Mouse (Mus musculus): ENCODE measurements around the gene Ggps1. TPM values are rescaled to one million over a fixed set of nuclear protein-coding genes. Genes with fewer than 3 reads are reported as not detected.
"Not testable (repeated sequence)": the region's sequence is repeated elsewhere in the genome, so short reads cannot be mapped to it uniquely, and the experiment has no call there.

The Ggps1 gene
- polyA plus RNA-seq, 1 experiment from 2014 or later = 81.1 TPM

DNA sequence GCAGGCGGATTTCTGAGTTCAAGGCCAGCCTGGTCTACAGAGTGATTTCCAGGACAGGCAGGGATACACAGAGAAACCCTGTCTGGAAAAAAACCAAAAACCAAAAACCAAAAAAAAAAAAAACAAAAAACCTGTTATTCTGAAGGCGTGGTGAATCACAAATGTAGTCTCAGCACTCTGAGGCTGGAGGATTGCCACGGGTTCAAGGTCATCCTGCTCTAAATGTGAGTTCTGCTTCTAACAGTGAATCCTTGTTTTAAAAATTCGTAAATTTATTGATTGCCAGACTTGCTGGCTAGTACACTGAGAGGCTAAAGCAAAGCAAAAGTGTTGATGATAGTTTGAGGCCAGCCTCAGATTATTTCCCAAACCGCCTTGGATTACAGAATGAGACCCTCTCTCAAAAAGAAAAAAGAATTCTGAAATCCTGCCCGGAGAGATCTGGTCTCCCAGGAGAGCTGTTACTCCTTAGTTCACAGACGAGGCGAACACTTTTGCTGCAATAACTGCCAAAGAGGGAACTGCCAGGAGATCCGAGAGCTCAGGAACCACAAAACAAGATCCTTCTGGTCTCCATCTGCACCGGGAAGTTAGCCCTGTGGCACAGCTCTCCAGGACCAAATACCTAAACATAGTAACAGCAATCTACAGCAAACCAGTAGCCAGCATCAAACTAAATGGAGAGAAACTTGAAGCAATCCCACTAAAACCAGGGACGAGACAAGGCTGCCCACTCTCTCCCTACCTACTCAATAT, 27.2 kb downstream of the Ggps1 start:
- no peak overlapping the region for H3K4me2 ChIP-seq
- no peak for ATAC-seq (ENCODE audit: low FRiP score)
- no peak overlapping the region for H3K27ac ChIP-seq (replicated peaks)
- no peak overlapping the region for H3K4me3 ChIP-seq (replicated peaks)
- no peak overlapping the region for H3K9ac ChIP-seq (replicated peaks)
- no peaks in the 10 kb centered on the region for H3K9me3 ChIP-seq (replicated peaks)
- H3K27me3 ChIP-seq (replicated peaks) = no peaks in the 10 kb centered on the region
- no peaks in the 10 kb centered on the region for H3K36me3 ChIP-seq
- peaks cover 22% of the 10 kb centered on the region for H3K4me1 ChIP-seq
- 88% methylated on average over 11 of the region's 11 CpGs for WGBS

GRCm38 (mm10) chr13:14035352-14035751, 27.9 kb downstream of the Ggps1 start:
- H3K27me3 ChIP-seq (replicated peaks); H3K4me2 ChIP-seq; H3K9me3 ChIP-seq (replicated peaks); ATAC-seq (ENCODE audit: low FRiP score); H3K36me3 ChIP-seq; H3K4me3 ChIP-seq (replicated peaks); H3K9ac ChIP-seq (replicated peaks); H3K27ac ChIP-seq (replicated peaks): not testable (repeated sequence)
- WGBS = 90% methylated on average over 3 of the region's 3 CpGs
- peaks cover 18% of the 10 kb centered on the region for H3K4me1 ChIP-seq

DNA sequence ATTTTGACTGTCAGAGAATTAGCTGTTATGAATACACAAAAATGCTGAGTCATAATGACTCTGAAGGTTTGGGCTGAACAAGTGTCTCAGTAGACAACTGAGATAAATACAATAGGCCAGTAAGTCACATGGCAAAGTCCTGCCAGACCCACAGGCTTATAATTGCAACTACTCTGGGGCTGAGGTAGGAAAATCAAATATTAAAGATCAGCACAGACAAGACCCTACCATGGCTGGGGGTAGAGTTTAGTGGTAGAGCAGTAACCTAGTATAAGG, 29.3 kb downstream of the Ggps1 start:
- no peak overlapping the region for H3K9ac ChIP-seq (replicated peaks)
- H3K9me3 ChIP-seq (replicated peaks) = no peaks in the 10 kb centered on the region
- ATAC-seq (ENCODE audit: low FRiP score) = no peak
- no peak overlapping the region for H3K27ac ChIP-seq (replicated peaks)
- no peak overlapping the region for H3K4me3 ChIP-seq (replicated peaks)
- H3K27me3 ChIP-seq (replicated peaks) = no peaks in the 10 kb centered on the region
- peaks cover 2% of the 10 kb centered on the region for H3K36me3 ChIP-seq
- peaks cover 14% of the 10 kb centered on the region for H3K4me1 ChIP-seq
- H3K4me2 ChIP-seq = no peak overlapping the region

GRCm38 (mm10) chr13:14033309-14034072, 29.8 kb downstream of the Ggps1 start:
- peaks cover 6% of the 10 kb centered on the region for H3K36me3 ChIP-seq
- ATAC-seq (ENCODE audit: low FRiP score) = no peak
- H3K4me3 ChIP-seq (replicated peaks) = no peak overlapping the region
- 94% methylated on average over 5 of the region's 5 CpGs for WGBS
- H3K4me2 ChIP-seq = no peak overlapping the region
- H3K27ac ChIP-seq (replicated peaks) = no peak overlapping the region
- no peaks in the 10 kb centered on the region for H3K27me3 ChIP-seq (replicated peaks)
- peaks cover 11% of the 10 kb centered on the region for H3K4me1 ChIP-seq
- H3K9ac ChIP-seq (replicated peaks) = no peak overlapping the region
- no peaks in the 10 kb centered on the region for H3K9me3 ChIP-seq (replicated peaks)

DNA sequence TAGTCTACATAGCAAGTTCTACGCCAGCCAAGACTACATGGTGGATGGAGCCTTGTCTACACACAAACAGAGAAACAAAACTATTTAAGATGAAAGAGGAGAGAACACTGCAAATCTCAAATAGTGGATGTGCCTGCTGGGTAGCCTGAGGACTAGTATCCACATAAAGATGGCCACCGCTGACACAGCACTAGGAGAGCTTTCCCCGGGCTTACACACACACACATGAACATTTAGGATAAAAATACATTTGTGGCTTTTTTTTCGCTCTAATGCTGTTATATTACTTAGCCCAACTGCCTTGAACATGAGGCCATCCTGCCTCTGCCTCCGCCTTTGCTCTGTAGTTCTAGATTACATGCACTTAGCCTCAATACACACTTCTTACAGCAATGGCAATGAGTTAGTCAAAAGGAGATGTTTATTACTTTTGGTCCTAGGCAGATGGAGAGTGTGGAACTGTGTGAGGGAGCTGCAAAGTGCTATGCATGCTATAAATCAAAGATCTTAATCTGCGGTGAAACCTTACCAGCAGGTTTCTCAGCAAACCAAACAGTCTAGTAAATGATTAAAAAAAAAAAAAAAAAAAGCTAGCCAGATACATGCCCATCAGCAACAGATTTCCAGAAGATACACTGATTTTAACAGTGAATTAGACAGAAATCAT, 37.0 kb downstream of the Ggps1 start:
- Histone ChIP-seq H3K27ac (replicated peaks) (no peak overlapping the region), H3K4me3 (replicated peaks) (no peak overlapping the region), H3K9me3 (replicated peaks) (no peaks in the 10 kb centered on the region), H3K27me3 (replicated peaks) (no peaks in the 10 kb centered on the region), H3K9ac (replicated peaks) (no peak overlapping the region), H3K4me1 (no peaks in the 10 kb centered on the region), H3K4me2 (no peak overlapping the region), H3K36me3 (peaks cover 28% of the 10 kb centered on the region)
- no peak for ATAC-seq (ENCODE audit: low FRiP score)
- 96% methylated on average over 6 of the region's 6 CpGs for WGBS

DNA sequence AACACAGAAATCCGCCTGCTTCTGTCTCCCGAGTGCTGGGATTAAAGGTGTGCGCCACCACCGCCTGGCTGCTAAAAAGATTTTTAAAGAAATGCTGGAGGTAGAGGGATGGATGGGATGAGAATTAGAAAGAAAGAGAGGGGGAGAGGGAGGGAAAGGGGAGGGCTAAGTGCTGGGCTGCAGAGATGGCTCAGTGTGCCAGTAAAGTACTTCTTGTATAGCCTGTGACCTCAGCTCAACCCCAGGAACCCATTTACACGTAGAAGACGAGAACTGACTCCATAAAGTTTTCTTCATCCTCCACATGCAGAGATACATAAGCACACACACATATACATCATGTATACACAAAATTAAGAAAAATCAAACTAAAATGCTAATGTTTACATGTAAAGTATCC, 37.7 kb downstream of the Ggps1 start:
- no peak for ATAC-seq (ENCODE audit: low FRiP score)
- Histone ChIP-seq H3K4me1 (no peaks in the 10 kb centered on the region), H3K9me3 (replicated peaks) (no peaks in the 10 kb centered on the region), H3K4me3 (replicated peaks) (no peak overlapping the region), H3K9ac (replicated peaks) (no peak overlapping the region), H3K27ac (replicated peaks) (no peak overlapping the region), H3K36me3 (peaks cover 28% of the 10 kb centered on the region), H3K4me2 (no peak overlapping the region), H3K27me3 (replicated peaks) (no peaks in the 10 kb centered on the region)
- WGBS = 89% methylated on average over 6 of the region's 6 CpGs

DNA sequence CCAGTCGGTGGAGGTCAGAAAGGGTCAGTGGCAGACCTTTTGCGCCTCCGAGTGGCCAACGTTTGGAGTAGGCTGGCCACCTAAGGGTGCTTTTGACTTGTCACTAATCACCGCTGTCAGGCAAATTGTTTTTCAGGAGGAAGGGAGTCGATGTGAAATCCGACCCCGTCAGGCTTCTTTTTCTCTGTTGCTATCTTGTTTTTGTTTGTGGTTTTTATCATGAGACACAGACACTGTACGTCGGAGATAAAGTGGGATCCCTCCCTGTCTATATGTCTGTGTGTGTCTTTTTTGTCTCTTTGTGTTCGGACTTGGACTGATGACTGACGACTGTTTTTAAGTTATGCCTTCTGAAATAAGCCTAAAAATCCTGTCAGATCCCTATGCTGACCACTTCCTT, 41.9 kb downstream of the Ggps1 start:
- H3K27me3 ChIP-seq (replicated peaks); H3K27ac ChIP-seq (replicated peaks); H3K9me3 ChIP-seq (replicated peaks); H3K4me2 ChIP-seq; H3K4me1 ChIP-seq; H3K4me3 ChIP-seq (replicated peaks); ATAC-seq (ENCODE audit: low FRiP score); H3K9ac ChIP-seq (replicated peaks): not testable (repeated sequence)
- H3K36me3 ChIP-seq = peaks cover 33% of the 10 kb centered on the region
- 86% methylated on average over 11 of the region's 12 CpGs for WGBS

DNA sequence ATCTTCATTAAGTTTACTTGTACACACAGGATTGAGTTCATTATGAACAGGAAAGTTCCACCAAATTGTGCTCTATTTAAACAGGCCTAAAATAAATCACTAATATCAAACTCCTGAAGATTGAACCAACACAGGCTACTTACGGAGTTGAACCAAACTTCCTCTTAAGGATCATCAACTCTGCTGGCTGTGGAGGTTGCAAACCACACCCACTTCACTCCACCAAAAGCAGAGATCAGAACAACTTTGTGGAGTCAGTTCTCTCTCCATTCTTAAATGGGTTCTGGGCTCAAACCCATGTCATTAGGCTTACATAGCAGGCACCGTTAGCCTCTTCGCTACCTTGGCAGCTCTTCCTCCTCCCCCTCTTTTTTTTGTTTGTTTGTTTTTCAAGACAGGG, 44.4 kb downstream of the Ggps1 start:
- Histone ChIP-seq H3K27ac (replicated peaks) (no peak overlapping the region), H3K36me3 (peaks cover 39% of the 10 kb centered on the region), H3K27me3 (replicated peaks) (no peaks in the 10 kb centered on the region), H3K9me3 (replicated peaks) (no peaks in the 10 kb centered on the region), H3K4me1 (no peaks in the 10 kb centered on the region), H3K4me3 (replicated peaks) (no peak overlapping the region), H3K4me2 (no peak overlapping the region), H3K9ac (replicated peaks) (no peak overlapping the region)
- no peak for ATAC-seq (ENCODE audit: low FRiP score)
- 91% methylated on average over 3 of the region's 3 CpGs for WGBS

GRCm38 (mm10) chr13:14018283-14018682, 45.0 kb downstream of the Ggps1 start:
- ATAC-seq (ENCODE audit: low FRiP score) = no peak
- Histone ChIP-seq H3K27ac (replicated peaks) (no peak overlapping the region), H3K4me1 (no peaks in the 10 kb centered on the region), H3K4me3 (replicated peaks) (no peak overlapping the region), H3K9ac (replicated peaks) (no peak overlapping the region), H3K36me3 (peaks cover 44% of the 10 kb centered on the region), H3K4me2 (no peak overlapping the region), H3K9me3 (replicated peaks) (no peaks in the 10 kb centered on the region), H3K27me3 (replicated peaks) (no peaks in the 10 kb centered on the region)

GRCm38 (mm10) chr13:14015609-14016008, 47.7 kb downstream of the Ggps1 start:
- no peaks in the 10 kb centered on the region for H3K27me3 ChIP-seq (replicated peaks)
- no peak overlapping the region for H3K4me2 ChIP-seq
- no peak overlapping the region for H3K27ac ChIP-seq (replicated peaks)
- no peak for ATAC-seq (ENCODE audit: low FRiP score)
- H3K4me3 ChIP-seq (replicated peaks) = no peak overlapping the region
- no peaks in the 10 kb centered on the region for H3K9me3 ChIP-seq (replicated peaks)
- no peak overlapping the region for H3K9ac ChIP-seq (replicated peaks)
- 95% methylated on average over 6 of the region's 6 CpGs for WGBS
- H3K4me1 ChIP-seq = no peaks in the 10 kb centered on the region
- H3K36me3 ChIP-seq = peaks cover 57% of the 10 kb centered on the region

- H3K36me3 ChIP-seq = peaks cover 60% of the 10 kb centered on the region
- no peaks in the 10 kb centered on the region for H3K4me1 ChIP-seq
- H3K9me3 ChIP-seq (replicated peaks) = no peaks in the 10 kb centered on the region
- H3K27ac ChIP-seq (replicated peaks) = no peak overlapping the region
- no peak overlapping the region for H3K9ac ChIP-seq (replicated peaks)
- 94% methylated on average over 4 of the region's 4 CpGs for WGBS
- H3K4me2 ChIP-seq = no peak overlapping the region
- ATAC-seq (ENCODE audit: low FRiP score) = no peak
- no peaks in the 10 kb centered on the region for H3K27me3 ChIP-seq (replicated peaks)
- no peak overlapping the region for H3K4me3 ChIP-seq (replicated peaks)
Observed at GRCm38 (mm10) chr13:14014540-14014939, 48.7 kb downstream of the Ggps1 start.

DNA sequence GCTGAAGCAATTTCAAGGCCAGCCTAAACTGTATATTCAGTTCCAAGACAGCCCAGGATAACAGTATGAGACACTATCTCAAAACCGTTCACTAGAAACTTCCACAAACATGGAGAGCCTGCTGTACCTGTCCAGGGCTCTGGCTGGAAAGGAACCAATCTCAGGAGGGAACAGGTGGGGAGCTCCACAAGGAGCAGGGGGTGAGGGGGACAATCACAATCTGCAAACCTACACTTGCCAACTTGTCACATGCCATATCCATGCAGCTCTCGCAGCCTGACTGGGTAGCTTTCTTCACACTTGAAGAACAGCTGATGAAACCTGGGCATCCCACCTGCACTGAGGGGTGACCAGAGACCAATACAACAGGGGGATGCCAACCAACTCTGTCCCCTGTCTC, 49.3 kb downstream of the Ggps1 start:
- no peak overlapping the region for H3K4me2 ChIP-seq
- H3K9me3 ChIP-seq (replicated peaks) = no peaks in the 10 kb centered on the region
- H3K9ac ChIP-seq (replicated peaks) = no peak overlapping the region
- H3K27me3 ChIP-seq (replicated peaks) = no peaks in the 10 kb centered on the region
- WGBS = 97% methylated on average over 2 of the region's 2 CpGs
- H3K4me3 ChIP-seq (replicated peaks) = no peak overlapping the region
- H3K4me1 ChIP-seq = no peaks in the 10 kb centered on the region
- no peak overlapping the region for H3K27ac ChIP-seq (replicated peaks)
- peaks cover 59% of the 10 kb centered on the region for H3K36me3 ChIP-seq
- ATAC-seq (ENCODE audit: low FRiP score) = no peak
